Mouse (Mus musculus): ENCODE data around the gene Sult2b1. TPM values are rescaled to one million over a fixed set of nuclear protein-coding genes. Genes with fewer than 3 reads are reported as not detected.

Sult2b1 gene
- polyA plus RNA-seq, 1 experiment from 2014 or later = 8.6 TPM

- Histone ChIP-seq H3K4me2 (peak overlapping the region; percentile 36), H3K36me3 (no peaks in the 10 kb centered on the region), H3K4me1 (no peaks in the 10 kb centered on the region), H3K27ac (replicated peaks) (no peak overlapping the region), H3K4me3 (replicated peaks) (peak overlapping the region; percentile 9; the same call in 1 of the 2 replicates), H3K27me3 (replicated peaks) (peaks cover 3% of the 10 kb centered on the region; the same call in 1 of the 2 replicates), H3K9ac (replicated peaks) (no peak overlapping the region), H3K9me3 (replicated peaks) (no peaks in the 10 kb centered on the region)
- no peak for ATAC-seq (ENCODE audit: low FRiP score)
- WGBS = 42% methylated on average over 11 of the region's 11 CpGs
Measured at GRCm38 (mm10) chr7:45741777-45742176, 42.7 kb downstream of the Sult2b1 start.

GRCm38 (mm10) chr7:45741308-45741707, 43.2 kb downstream of the Sult2b1 start:
- Histone ChIP-seq H3K27me3 (replicated peaks) (peaks cover 3% of the 10 kb centered on the region; the same call in 1 of the 2 replicates), H3K4me1 (no peaks in the 10 kb centered on the region), H3K9me3 (replicated peaks) (no peaks in the 10 kb centered on the region), H3K36me3 (no peaks in the 10 kb centered on the region), H3K4me2 (no peak overlapping the region), H3K9ac (replicated peaks) (no peak overlapping the region), H3K4me3 (replicated peaks) (no peak overlapping the region), H3K27ac (replicated peaks) (no peak overlapping the region)
- WGBS = 90% methylated on average over 12 of the region's 12 CpGs
- no peak for ATAC-seq (ENCODE audit: low FRiP score)

GRCm38 (mm10) chr7:45739820-45740219, 44.6 kb downstream of the Sult2b1 start:
- no peaks in the 10 kb centered on the region for H3K4me1 ChIP-seq
- H3K27ac ChIP-seq (replicated peaks) = no peak overlapping the region
- H3K27me3 ChIP-seq (replicated peaks) = peaks cover 3% of the 10 kb centered on the region; the same call in 1 of the 2 replicates
- H3K4me2 ChIP-seq = no peak overlapping the region
- WGBS = 72% methylated on average over 10 of the region's 10 CpGs
- ATAC-seq (ENCODE audit: low FRiP score) = no peak
- no peak overlapping the region for H3K4me3 ChIP-seq (replicated peaks)
- no peaks in the 10 kb centered on the region for H3K36me3 ChIP-seq
- H3K9ac ChIP-seq (replicated peaks) = no peak overlapping the region
- H3K9me3 ChIP-seq (replicated peaks) = no peaks in the 10 kb centered on the region

- Histone ChIP-seq H3K27ac (replicated peaks) (no peak overlapping the region), H3K9me3 (replicated peaks) (no peaks in the 10 kb centered on the region), H3K36me3 (no peaks in the 10 kb centered on the region), H3K4me3 (replicated peaks) (no peak overlapping the region), H3K4me2 (no peak overlapping the region), H3K9ac (replicated peaks) (no peak overlapping the region), H3K4me1 (no peaks in the 10 kb centered on the region), H3K27me3 (replicated peaks) (peaks cover 3% of the 10 kb centered on the region; the same call in 1 of the 2 replicates)
- 8% methylated on average over 9 of the region's 9 CpGs for WGBS
- peak; percentile 84 for ATAC-seq (ENCODE audit: low FRiP score)
Measured at GRCm38 (mm10) chr7:45739162-45739763, 45.2 kb downstream of the Sult2b1 start.

- Histone ChIP-seq H3K36me3 (peaks cover 3% of the 10 kb centered on the region; the same call in 1 of the 2 replicates), H3K27me3 (replicated peaks) (no peaks in the 10 kb centered on the region), H3K9me3 (replicated peaks) (no peaks in the 10 kb centered on the region), H3K9ac (replicated peaks) (no peak overlapping the region), H3K4me1 (peaks cover 3% of the 10 kb centered on the region; the same call in 1 of the 2 replicates), H3K27ac (replicated peaks) (no peak overlapping the region), H3K4me3 (replicated peaks) (no peak overlapping the region), H3K4me2 (no peak overlapping the region)
- ATAC-seq (ENCODE audit: low FRiP score) = no peak
- 86% methylated on average over 5 of the region's 5 CpGs for WGBS
Measured at GRCm38 (mm10) chr7:45733477-45733876, 51.0 kb downstream of the Sult2b1 start.

GRCm38 (mm10) chr7:45730727-45731431, 53.6 kb downstream of the Sult2b1 start:
- ATAC-seq (ENCODE audit: low FRiP score) = no peak
- no peaks in the 10 kb centered on the region for H3K9me3 ChIP-seq (replicated peaks)
- H3K9ac ChIP-seq (replicated peaks) = no peak overlapping the region
- H3K4me2 ChIP-seq = no peak overlapping the region
- no peaks in the 10 kb centered on the region for H3K27me3 ChIP-seq (replicated peaks)
- peaks cover 3% of the 10 kb centered on the region; the same call in 1 of the 2 replicates for H3K4me1 ChIP-seq
- no peak overlapping the region for H3K27ac ChIP-seq (replicated peaks)
- no peak overlapping the region for H3K4me3 ChIP-seq (replicated peaks)
- WGBS = 16% methylated on average over 16 of the region's 16 CpGs
- peaks cover 13% of the 10 kb centered on the region for H3K36me3 ChIP-seq

- Histone ChIP-seq H3K4me1 (peaks cover 3% of the 10 kb centered on the region; the same call in 1 of the 2 replicates), H3K27ac (replicated peaks) (no peak overlapping the region), H3K9ac (replicated peaks) (no peak overlapping the region), H3K9me3 (replicated peaks) (no peaks in the 10 kb centered on the region), H3K4me2 (no peak overlapping the region), H3K4me3 (replicated peaks) (no peak overlapping the region), H3K27me3 (replicated peaks) (no peaks in the 10 kb centered on the region), H3K36me3 (peaks cover 44% of the 10 kb centered on the region)
- 85% methylated on average over 3 of the region's 3 CpGs for WGBS
- no peak for ATAC-seq (ENCODE audit: low FRiP score)
Measured at GRCm38 (mm10) chr7:45727625-45728024, 56.8 kb downstream of the Sult2b1 start.

- Histone ChIP-seq H3K4me2 (no peak overlapping the region), H3K9ac (replicated peaks) (no peak overlapping the region), H3K27ac (replicated peaks) (no peak overlapping the region), H3K4me3 (replicated peaks) (no peak overlapping the region), H3K27me3 (replicated peaks) (no peaks in the 10 kb centered on the region), H3K36me3 (peaks cover 49% of the 10 kb centered on the region), H3K4me1 (peaks cover 3% of the 10 kb centered on the region; the same call in 1 of the 2 replicates), H3K9me3 (replicated peaks) (no peaks in the 10 kb centered on the region)
- WGBS = 93% methylated on average over 10 of the region's 10 CpGs
- ATAC-seq (ENCODE audit: low FRiP score) = no peak
Measured at GRCm38 (mm10) chr7:45726419-45726818, 58.0 kb downstream of the Sult2b1 start.

- Histone ChIP-seq H3K27me3 (replicated peaks) (no peaks in the 10 kb centered on the region), H3K4me1 (no peaks in the 10 kb centered on the region), H3K9ac (replicated peaks) (no peak within 1 kb of the TSS), H3K36me3 (peaks cover 56% of the 10 kb centered on the region), H3K4me3 (replicated peaks) (no peak within 1 kb of the TSS), H3K9me3 (replicated peaks) (no peaks in the 10 kb centered on the region), H3K27ac (replicated peaks) (no peak within 1 kb of the TSS), H3K4me2 (no peak within 1 kb of the TSS)
- WGBS = 94% methylated on average over 11 of the region's 11 CpGs
- no peak for ATAC-seq (ENCODE audit: low FRiP score)
Measured at GRCm38 (mm10) chr7:45725713-45726112, 58.8 kb downstream of the Sult2b1 start, which contains the start of gene Spaca4. Gene Spaca4 (minus strand): TSS chr7:45725813.

- Histone ChIP-seq H3K9me3 (replicated peaks) (no peaks in the 10 kb centered on the region), H3K27ac (replicated peaks) (no peak overlapping the region), H3K4me1 (no peaks in the 10 kb centered on the region), H3K9ac (replicated peaks) (no peak overlapping the region), H3K4me3 (replicated peaks) (no peak overlapping the region), H3K4me2 (no peak overlapping the region), H3K27me3 (replicated peaks) (no peaks in the 10 kb centered on the region), H3K36me3 (peaks cover 61% of the 10 kb centered on the region)
- no peak for ATAC-seq (ENCODE audit: low FRiP score)
- 90% methylated on average over 9 of the region's 9 CpGs for WGBS
Measured at GRCm38 (mm10) chr7:45725151-45725550, 59.3 kb downstream of the Sult2b1 start.

GRCm38 (mm10) chr7:45723781-45724180, 60.7 kb downstream of the Sult2b1 start:
- Histone ChIP-seq H3K27me3 (replicated peaks) (no peaks in the 10 kb centered on the region), H3K4me3 (replicated peaks) (no peak overlapping the region), H3K27ac (replicated peaks) (no peak overlapping the region), H3K9ac (replicated peaks) (no peak overlapping the region), H3K9me3 (replicated peaks) (no peaks in the 10 kb centered on the region), H3K4me1 (peaks cover 13% of the 10 kb centered on the region), H3K36me3 (peaks cover 67% of the 10 kb centered on the region), H3K4me2 (no peak overlapping the region)
- ATAC-seq (ENCODE audit: low FRiP score) = no peak
- 95% methylated on average over 14 of the region's 14 CpGs for WGBS

- H3K4me3 ChIP-seq (replicated peaks) = no peak overlapping the region
- 97% methylated on average over 4 of the region's 4 CpGs for WGBS
- no peaks in the 10 kb centered on the region for H3K27me3 ChIP-seq (replicated peaks)
- no peak overlapping the region for H3K27ac ChIP-seq (replicated peaks)
- no peaks in the 10 kb centered on the region for H3K9me3 ChIP-seq (replicated peaks)
- ATAC-seq (ENCODE audit: low FRiP score) = no peak
- H3K9ac ChIP-seq (replicated peaks) = no peak overlapping the region
- peaks cover 17% of the 10 kb centered on the region for H3K4me1 ChIP-seq
- H3K36me3 ChIP-seq = peaks cover 67% of the 10 kb centered on the region
- no peak overlapping the region for H3K4me2 ChIP-seq
Measured at GRCm38 (mm10) chr7:45723301-45723700, 61.2 kb downstream of the Sult2b1 start.
